Mouse (Mus musculus) megakaryocyte, embryonic 14.5 days (primary cell): Measurements from ENCODE around the gene Iffo1.

ENCODE experiments used
- FLI1 ChIP-seq: IDR thresholded peaks from 2 replicates; pipeline ENCODE4 v1.6.1; 2012; ENCODE audit warnings: low read length, inconsistent platforms, mixed read lengths
- GATA1 ChIP-seq: IDR thresholded peaks from 3 replicates; pipeline ENCODE4 v1.6.1; 2012; ENCODE audit warnings: mixed read lengths, low read length, inconsistent platforms, borderline replicate concordance

DNA sequence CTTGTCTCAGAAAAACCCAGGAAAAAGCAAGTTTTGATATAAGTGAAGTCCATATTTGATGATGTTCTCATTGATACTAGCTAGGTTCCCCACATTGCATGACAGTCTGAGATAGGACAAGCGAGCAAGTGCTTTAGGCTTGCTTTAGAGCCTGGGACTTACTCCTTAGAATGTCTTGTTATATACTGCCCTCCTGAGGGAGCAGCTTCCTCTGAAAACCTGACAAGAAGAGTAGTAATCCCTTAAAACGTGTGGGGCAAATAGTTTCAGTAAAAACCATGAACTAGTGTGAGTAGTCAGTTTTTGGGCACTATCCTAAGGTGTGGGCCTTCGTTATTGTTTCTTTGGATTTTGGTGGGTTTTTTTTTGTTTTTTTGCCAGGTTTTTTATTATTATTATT is 1.9 kb upstream of the Iffo1 start:
- TF ChIP-seq GATA1 (no peak), FLI1 (no peak)
